Mouse (Mus musculus) CD4-positive, CD25-positive, alpha-beta regulatory T cell, adult 4 months (primary cell): ENCODE measurements at regions not wholly inside any gene's neighbourhood (a gene's known extent, or its start where the extent isn't known, plus 50 kb on each side); places are given as distances from the start of the nearest gene placed in this dataset.
"Not testable (repeated sequence)": the region's sequence is repeated elsewhere in the genome, so short reads cannot be mapped to it uniquely, and the experiment has no call there.

ENCODE experiments used
- ATAC-seq: one replicate; pipeline ENCODE4 v1.8.0; 2017

DNA sequence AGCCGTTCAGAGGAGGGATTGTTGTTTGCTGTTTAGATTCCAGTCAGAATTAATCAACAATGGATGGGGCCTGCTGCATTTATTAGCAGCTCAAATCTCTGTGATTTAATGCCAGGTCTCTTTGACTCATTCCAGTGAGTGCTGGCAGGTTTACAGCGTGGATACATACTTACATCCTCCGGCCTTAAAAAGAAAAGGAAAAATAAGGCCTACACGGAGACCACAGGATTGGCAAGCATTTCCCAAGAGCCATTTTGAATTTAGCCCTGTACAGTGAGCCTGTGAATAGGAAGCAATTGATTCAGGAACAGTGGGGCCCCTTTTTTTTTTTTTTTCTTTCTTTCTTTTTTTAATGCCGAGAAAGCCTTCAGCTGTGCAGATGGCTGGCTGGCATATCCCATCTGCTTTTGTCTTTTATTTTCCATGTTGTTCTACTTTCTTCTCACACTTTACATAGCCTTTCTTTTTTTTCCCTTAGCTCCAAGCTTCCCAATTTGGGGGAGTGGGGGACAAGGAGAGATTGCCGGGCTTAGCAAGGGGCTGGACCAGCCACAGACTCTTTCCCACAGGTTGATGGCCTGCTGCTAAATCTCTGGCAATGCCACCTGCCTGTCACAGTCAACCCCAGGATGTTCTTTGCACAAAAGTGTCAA is 92.6 kb upstream of the Gm5148 start:
- ATAC-seq: no peak

- ATAC-seq: no peak
Observed at GRCm38 (mm10) chr3:37815771-37816170, 91.5 kb upstream of the Gm5148 start.

GRCm38 (mm10) chr3:37812936-37813335 is 88.6 kb upstream of the Gm5148 start:
- no peak for ATAC-seq

DNA sequence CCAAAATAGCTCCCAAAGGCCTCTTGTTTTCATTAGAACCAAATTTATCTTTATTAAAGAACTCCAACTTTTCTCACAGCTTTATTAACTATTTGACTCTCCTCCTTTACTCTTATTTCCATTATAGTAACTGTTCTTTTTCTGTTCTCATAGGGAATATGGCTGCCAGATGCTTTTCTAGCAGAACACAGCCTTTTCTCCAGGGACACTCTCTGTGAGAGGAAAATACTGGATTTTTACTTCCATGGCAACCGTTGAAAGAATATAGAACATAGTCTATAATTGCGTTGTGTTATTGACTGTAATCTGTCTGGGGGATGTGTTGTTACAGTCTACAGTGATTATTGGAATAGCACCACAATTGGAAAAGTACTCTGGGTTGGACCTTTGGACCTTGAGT is 87.1 kb upstream of the Gm5148 start:
- ATAC-seq: no peak

- no peak for ATAC-seq
Observed at GRCm38 (mm10) chr3:37810763-37811162, 86.5 kb upstream of the Gm5148 start.

GRCm38 (mm10) chr3:37805805-37806148 is 81.5 kb upstream of the Gm5148 start:
- ATAC-seq: peak; percentile 69

GRCm38 (mm10) chr3:37804941-37805804 is 80.9 kb upstream of the Gm5148 start:
- no peak for ATAC-seq

DNA sequence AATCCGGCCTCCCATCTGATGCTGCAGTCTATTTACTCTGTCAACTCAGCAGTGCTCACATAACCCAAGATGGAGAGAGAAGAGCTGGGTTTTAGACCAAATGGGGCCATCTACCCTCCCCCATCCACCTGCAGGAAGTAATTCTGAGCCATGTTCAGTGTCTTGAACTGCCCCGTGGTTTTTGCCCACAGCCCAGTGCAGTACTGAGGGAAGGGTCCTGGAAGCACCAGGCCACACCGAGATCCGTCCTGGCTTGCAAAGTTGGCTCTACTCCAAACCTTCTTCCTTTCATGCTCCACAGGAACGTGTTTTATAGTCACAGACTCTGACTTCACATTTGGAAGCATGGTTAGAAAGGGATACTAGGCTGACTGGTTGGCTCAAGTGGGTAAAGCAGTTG is 80.0 kb upstream of the Gm5148 start:
- peak; percentile 34 for ATAC-seq

DNA sequence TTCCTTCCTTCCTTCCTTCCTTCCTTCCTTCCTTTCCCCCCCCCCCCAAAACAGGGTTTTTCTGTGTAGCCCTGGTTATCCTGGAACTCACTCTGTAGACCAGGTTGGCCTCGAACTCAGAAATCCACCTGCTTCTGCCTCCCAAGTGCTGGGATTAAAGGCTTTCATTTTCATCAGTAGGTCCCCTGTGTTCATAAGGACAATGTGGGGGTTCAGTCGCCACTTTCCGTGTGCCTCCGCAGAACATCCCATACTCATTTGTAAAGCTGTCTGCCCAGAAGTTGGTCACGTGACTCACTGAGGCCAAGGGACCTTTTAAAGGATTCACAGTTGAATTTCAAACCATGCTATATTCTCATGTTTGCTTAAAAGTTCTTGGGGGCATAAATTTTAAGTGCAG is 79.5 kb upstream of the Gm5148 start:
- ATAC-seq: not testable (repeated sequence)

GRCm38 (mm10) chr3:37801551-37801950 is 77.3 kb upstream of the Gm5148 start:
- no peak for ATAC-seq

DNA sequence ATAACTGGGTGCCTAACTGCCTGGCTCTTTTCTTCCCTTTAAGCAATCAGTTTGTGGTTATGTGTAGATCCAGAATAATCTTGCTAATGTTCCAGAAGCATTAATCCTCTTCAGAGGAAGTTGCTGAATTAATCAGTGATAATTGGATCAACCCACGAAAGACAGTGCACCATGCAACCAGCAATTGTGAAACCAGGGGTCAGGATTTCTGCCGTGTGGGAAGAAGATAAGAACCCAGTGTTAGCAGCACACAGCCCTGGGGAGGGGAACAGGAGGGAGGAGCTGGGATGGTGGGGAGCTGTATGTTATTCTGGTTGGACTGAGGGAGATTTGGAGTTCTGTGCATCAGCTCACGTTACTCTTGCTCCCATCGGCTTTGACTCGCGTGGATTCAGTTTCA is 75.5 kb upstream of the Gm5148 start:
- ATAC-seq: no peak

GRCm38 (mm10) chr3:37789711-37790110 is 65.4 kb upstream of the Gm5148 start:
- no peak for ATAC-seq

GRCm38 (mm10) chr3:37789143-37789697 is 64.9 kb upstream of the Gm5148 start:
- ATAC-seq: no peak

GRCm38 (mm10) chr3:37788366-37788765 is 64.1 kb upstream of the Gm5148 start:
- no peak for ATAC-seq

- no peak for ATAC-seq
Observed at GRCm38 (mm10) chr3:37786792-37787191, 62.5 kb upstream of the Gm5148 start.

- no peak for ATAC-seq
Observed at GRCm38 (mm10) chr3:37781086-37781485, 56.8 kb upstream of the Gm5148 start.

DNA sequence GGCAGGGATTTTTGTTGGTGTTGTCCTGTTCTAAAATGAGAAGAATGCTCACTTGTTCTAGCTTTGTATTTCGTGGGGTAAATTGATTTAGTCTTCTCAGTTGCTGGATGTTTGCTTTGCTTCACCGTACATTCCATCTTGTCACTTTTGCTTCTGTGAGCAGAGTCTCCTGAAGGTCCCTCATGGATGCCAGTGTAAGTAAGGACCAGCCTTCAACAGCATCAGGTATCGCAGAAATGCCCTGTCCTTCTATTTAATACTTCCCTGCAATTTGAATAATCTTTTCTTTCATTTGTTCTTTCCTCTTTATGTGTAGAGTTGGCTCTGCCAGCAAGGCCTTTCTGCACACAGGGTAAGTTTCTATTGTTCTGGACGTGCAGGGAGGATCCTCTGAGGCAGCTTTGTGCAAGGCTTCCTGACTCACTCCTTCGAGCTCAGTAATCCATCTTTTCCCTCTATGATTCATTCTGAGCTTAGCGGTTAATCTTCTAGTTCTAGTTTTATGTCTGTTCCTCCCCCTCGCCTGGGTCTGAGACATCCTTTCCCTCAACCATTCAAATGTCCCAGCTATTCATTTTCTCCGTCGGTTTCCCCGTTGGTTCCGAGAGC is 55.7 kb upstream of the Gm5148 start:
- no peak for ATAC-seq

- no peak for ATAC-seq
Observed at GRCm38 (mm10) chr3:37778386-37778785, 54.1 kb upstream of the Gm5148 start.

- no peak for ATAC-seq
Observed at GRCm38 (mm10) chr3:37776224-37776623, 51.9 kb upstream of the Gm5148 start.
